Mouse (Mus musculus): Measurements from ENCODE around the gene Numb. TPM values are rescaled to one million over a fixed set of nuclear protein-coding genes. Genes with fewer than 3 reads are reported as not detected.

Numb gene
- polyA plus RNA-seq, 1 experiment from 2014 or later = 31.9 TPM

DNA sequence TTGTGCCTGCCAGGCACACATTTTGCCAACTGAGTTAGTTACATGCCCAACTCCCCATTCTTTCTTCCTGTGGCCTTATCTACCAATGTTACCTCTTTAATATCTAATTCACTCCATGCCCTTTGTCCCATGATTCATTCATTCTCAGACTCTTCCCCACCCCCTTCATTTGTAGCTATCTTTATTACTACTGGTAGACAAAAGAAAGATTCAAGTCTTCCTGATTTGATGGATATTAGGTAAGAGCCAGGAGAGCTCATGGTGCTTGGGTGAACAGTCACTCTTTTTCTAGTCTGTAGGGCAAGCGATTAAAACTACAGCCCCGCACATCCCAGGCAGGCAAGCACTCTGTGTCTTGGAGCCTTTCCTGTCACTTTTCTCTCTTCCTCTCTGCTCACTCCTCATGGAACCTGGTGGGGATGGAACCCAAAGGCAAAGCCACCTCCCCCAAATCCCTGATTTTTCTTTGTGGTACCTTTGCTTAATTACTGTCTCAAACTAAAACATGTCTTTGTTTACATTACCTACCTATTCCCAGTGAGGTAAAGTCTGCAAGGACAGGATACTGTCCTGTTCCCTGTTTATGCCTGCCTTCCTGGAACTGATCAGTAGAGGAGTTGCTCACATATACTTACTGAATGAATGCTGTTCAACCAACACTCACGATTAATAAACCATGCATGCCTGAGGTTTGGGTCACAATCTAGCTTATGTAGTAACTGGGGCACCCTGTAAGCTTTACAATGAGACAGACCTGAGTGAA lies 78.9 kb downstream of the Numb start:
- ATAC-seq (ENCODE audit: low FRiP score, low read depth) = no peak
- Histone ChIP-seq H3K4me2 (replicated peaks) (no peak overlapping the region), H3K27me3 (no peaks in the 10 kb centered on the region), H3K4me1 (no peaks in the 10 kb centered on the region), H3K4me3 (no peak overlapping the region), H3K9ac (replicated peaks) (no peak overlapping the region), H3K9me3 (no peaks in the 10 kb centered on the region), H3K36me3 (peaks cover 33% of the 10 kb centered on the region), H3K27ac (replicated peaks) (no peak overlapping the region)
- WGBS = 95% methylated on average over 3 of the region's 3 CpGs

DNA sequence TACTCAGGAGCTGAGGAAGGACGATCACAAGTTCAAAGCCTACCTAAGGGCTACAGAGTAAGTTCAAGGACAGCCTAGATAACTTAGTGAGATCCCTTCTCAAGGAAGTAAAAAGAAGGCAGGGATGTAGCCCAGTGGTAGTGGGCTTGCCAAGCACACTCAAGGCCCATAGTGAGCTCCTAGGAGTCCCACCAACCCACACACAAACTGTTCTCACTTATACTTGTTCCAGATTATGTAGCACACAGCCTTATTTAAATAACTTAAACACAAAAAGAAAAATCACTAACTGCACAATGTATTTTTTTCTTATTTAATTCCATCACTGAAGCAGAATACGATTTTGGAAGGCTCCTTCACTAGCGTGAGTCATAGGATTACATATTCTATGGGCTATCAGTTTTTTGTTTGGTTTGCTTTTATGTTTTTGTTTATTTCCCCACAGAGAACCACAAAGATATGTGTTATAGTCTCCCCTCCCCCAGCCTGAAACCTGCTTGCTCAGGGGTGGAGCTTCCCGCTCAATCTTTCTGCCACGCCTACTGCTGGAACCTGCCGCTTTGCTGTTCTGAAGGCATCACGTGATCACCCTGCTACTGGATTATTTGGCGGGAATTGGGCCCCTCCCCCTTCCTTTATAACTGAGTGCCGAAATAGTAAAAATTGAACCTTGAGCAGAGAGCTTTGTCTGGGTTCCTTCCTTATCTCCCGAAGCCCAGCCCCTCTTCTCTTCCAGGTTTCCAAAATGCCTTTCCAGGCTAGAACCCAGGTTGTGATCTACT lies 80.1 kb downstream of the Numb start:
- H3K27ac ChIP-seq (replicated peaks) = no peak overlapping the region
- no peak overlapping the region for H3K4me2 ChIP-seq (replicated peaks)
- H3K27me3 ChIP-seq = no peaks in the 10 kb centered on the region
- H3K4me3 ChIP-seq = no peak overlapping the region
- H3K4me1 ChIP-seq = no peaks in the 10 kb centered on the region
- peaks cover 40% of the 10 kb centered on the region for H3K36me3 ChIP-seq
- 92% methylated on average over 10 of the region's 10 CpGs for WGBS
- no peaks in the 10 kb centered on the region for H3K9me3 ChIP-seq
- H3K9ac ChIP-seq (replicated peaks) = no peak overlapping the region
- ATAC-seq (ENCODE audit: low FRiP score, low read depth) = no peak

DNA sequence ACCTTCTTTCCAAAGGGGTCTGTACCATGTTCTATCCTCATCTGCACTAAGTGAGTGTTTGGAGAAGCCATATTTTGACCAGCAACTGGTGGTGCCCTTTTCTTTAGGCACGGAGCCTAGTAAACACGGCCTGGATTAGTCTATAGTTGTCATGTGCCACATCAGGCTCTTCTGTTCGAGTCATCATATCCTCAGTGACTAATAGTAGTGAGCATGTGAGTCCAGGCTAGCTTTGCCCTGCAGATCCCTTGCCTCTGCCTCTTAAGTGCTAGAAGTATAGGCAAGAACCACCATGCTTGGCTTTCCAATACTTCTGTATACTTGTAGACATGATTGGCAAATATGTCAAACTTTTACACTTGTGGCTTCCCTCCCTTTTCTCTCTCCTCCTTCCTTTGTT lies 87.8 kb downstream of the Numb start:
- H3K36me3 ChIP-seq = peaks cover 40% of the 10 kb centered on the region

DNA sequence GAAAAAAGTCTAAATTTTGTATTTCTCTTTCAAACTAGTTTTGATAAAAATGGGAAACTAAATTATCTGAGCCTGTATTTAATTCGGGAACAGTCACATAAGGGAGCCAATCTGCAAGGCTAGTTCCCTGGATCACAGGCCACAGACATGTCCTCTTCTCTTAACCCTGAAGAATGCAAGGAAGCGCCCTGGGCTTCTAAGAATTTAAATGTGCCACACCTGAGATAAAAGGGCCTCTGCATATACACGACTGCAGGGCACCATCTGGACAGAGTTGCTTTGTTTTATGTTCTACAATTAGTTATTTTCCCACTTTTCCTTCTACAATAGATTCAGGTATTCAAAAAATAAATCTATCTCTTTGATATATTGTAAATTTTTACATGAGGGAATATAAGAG lies 91.3 kb downstream of the Numb start:
- no peaks in the 10 kb centered on the region for H3K4me1 ChIP-seq
- H3K4me2 ChIP-seq (replicated peaks) = no peak overlapping the region
- H3K27me3 ChIP-seq = no peaks in the 10 kb centered on the region
- peaks cover 24% of the 10 kb centered on the region; the same call in 1 of the 2 replicates for H3K36me3 ChIP-seq
- H3K9me3 ChIP-seq = no peaks in the 10 kb centered on the region
- no peak overlapping the region for H3K9ac ChIP-seq (replicated peaks)
- 80% methylated on average over 3 of the region's 3 CpGs for WGBS
- no peak overlapping the region for H3K4me3 ChIP-seq
- H3K27ac ChIP-seq (replicated peaks) = no peak overlapping the region
- no peak for ATAC-seq (ENCODE audit: low FRiP score, low read depth)

More for the DNA sequence above, 87.8 kb downstream of the Numb start:
- Histone ChIP-seq H3K4me1 (no peaks in the 10 kb centered on the region), H3K27me3 (no peaks in the 10 kb centered on the region), H3K4me2 (replicated peaks) (no peak overlapping the region), H3K27ac (replicated peaks) (no peak overlapping the region), H3K9me3 (no peaks in the 10 kb centered on the region), H3K9ac (replicated peaks) (no peak overlapping the region), H3K4me3 (no peak overlapping the region)
- WGBS = 99% methylated on average over 3 of the region's 3 CpGs
- no peak for ATAC-seq (ENCODE audit: low FRiP score, low read depth)

DNA sequence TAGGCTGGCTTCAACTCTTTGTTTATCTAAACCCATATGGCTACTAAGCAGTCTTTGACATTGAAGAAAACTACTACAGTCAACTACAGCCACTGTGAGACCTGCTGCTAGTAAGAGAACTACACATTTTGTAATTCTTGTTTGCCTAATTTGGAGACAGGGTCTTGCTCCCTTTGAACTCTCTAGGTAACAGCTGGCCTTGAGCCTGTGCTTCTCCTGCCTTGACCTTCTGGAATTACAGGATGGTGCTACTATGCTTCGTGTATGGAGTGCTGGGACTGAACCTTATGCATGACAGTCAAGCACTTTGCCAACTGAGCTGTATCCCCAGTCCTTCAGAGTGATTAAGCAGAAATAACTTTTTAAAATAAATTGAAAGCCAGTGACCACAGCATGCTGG lies 105.1 kb downstream of the Numb start:
- Histone ChIP-seq H3K27ac (replicated peaks) (no peak overlapping the region), H3K4me3 (no peak overlapping the region), H3K4me2 (replicated peaks) (no peak overlapping the region), H3K9ac (replicated peaks) (no peak overlapping the region), H3K9me3 (no peaks in the 10 kb centered on the region), H3K27me3 (no peaks in the 10 kb centered on the region), H3K36me3 (0 out of 2 replicates have a peak, but pooled peaks cover 5% of the 10 kb centered on the region), H3K4me1 (no peaks in the 10 kb centered on the region)
- 95% methylated on average over 1 of the region's 1 CpGs for WGBS
- no peak for ATAC-seq (ENCODE audit: low FRiP score, low read depth)

DNA sequence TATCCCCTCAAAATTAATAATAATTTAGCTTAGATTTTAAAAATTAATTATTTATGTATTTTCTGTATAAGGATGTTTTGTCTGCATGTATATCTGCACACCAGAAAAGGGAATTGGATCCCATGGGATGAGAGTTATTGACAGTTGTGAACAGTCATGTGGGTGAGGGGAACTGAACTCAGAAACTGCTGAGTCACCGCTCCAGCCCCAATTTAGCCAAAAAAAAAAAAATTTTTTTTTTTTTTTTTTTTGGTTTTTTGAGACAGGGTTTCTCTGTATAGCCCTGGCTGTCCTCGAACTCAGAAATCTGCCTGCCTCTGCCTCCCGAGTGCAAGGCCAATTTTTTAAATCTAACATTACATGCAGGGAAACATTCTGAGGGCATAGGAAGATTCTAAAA lies 109.8 kb downstream of the Numb start:
- Histone ChIP-seq H3K4me1 (no peaks in the 10 kb centered on the region), H3K9me3 (no peaks in the 10 kb centered on the region), H3K27me3 (no peaks in the 10 kb centered on the region), H3K4me2 (replicated peaks) (no peak overlapping the region), H3K27ac (replicated peaks) (no peak overlapping the region), H3K9ac (replicated peaks) (no peak overlapping the region), H3K4me3 (no peak overlapping the region), H3K36me3 (peaks cover 13% of the 10 kb centered on the region)
- 91% methylated on average over 3 of the region's 3 CpGs for WGBS
- no peak for ATAC-seq (ENCODE audit: low FRiP score, low read depth)

DNA sequence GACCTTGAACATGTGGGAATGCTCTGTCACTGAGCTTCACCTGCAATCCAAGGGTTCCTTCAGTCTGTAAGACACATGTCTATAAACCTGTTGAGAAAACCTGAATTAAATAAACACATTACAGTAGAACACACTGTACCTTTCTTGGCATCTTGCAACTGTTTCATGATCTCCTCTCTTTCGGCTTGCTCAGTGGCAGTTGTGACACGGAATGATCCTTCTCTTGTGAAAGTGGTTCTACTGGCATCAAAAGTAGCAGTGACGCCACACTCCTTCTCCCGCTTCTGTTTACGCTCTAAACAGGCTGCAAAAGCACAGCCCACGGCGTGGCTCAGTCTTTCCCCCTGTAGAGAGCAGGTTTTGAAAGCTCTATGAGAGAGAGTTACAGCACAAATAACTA lies 118.1 kb downstream of the Numb start:
- Histone ChIP-seq H3K36me3 (peaks cover 79% of the 10 kb centered on the region), H3K4me1 (no peaks in the 10 kb centered on the region), H3K27me3 (no peaks in the 10 kb centered on the region), H3K9me3 (0 out of 2 replicates have a peak, but pooled peaks cover 4% of the 10 kb centered on the region), H3K4me2 (replicated peaks) (no peak overlapping the region), H3K9ac (replicated peaks) (no peak overlapping the region), H3K27ac (replicated peaks) (no peak overlapping the region), H3K4me3 (no peak overlapping the region)
- WGBS = 93% methylated on average over 7 of the region's 7 CpGs
- ATAC-seq (ENCODE audit: low FRiP score, low read depth) = no peak

DNA sequence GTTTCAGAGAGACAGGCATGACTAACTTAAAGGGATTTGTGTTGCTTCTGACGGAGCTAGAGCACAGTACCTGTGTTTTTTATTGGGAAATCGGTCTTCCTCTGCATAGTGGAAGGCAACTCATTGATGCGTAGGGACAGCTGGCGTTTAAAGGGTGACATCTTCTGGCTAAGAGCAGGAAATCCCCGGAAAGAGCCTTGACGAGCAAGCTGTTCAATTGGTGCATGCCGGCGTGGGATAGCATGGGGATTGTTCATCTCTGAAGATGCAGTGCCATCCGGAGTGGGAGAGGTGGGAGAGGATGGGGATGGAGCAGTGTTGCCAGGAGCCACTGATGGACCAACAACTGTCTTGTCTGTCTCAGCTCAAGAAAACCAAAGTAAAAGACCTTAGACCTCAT lies 120.8 kb downstream of the Numb start:
- Histone ChIP-seq H3K4me2 (replicated peaks) (no peak overlapping the region), H3K4me3 (no peak overlapping the region), H3K4me1 (no peaks in the 10 kb centered on the region), H3K9ac (replicated peaks) (no peak overlapping the region), H3K27ac (replicated peaks) (no peak overlapping the region), H3K27me3 (no peaks in the 10 kb centered on the region), H3K9me3 (0 out of 2 replicates have a peak, but pooled peaks cover 4% of the 10 kb centered on the region), H3K36me3 (peaks cover 75% of the 10 kb centered on the region)
- WGBS = 53% methylated on average over 9 of the region's 9 CpGs
- no peak for ATAC-seq (ENCODE audit: low FRiP score, low read depth)

DNA sequence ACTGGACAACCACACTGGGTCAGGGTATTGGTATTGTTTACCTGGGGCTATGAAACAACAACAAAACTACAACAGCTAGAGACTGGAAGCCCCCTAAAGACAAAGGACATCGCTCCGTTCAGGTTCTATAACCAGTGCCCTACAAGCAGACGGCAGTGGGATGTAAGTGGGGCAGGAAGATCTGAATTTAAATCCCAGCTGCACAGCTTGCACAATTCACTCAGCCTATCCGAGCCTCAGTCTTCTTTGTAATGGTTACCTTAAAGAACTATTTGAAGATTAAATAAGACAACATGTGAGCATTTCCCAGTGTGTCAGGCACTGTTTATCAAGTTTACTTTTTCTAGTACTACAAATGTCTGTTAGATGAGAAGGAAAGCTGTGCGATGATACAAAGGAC lies 123.4 kb downstream of the Numb start:
- Histone ChIP-seq H3K4me2 (replicated peaks) (no peak overlapping the region), H3K9me3 (no peaks in the 10 kb centered on the region), H3K4me1 (no peaks in the 10 kb centered on the region), H3K27ac (replicated peaks) (no peak overlapping the region), H3K9ac (replicated peaks) (no peak overlapping the region), H3K4me3 (no peak overlapping the region), H3K36me3 (peaks cover 61% of the 10 kb centered on the region), H3K27me3 (no peaks in the 10 kb centered on the region)
- WGBS = 86% methylated on average over 5 of the region's 5 CpGs
- ATAC-seq (ENCODE audit: low FRiP score, low read depth) = no peak

DNA sequence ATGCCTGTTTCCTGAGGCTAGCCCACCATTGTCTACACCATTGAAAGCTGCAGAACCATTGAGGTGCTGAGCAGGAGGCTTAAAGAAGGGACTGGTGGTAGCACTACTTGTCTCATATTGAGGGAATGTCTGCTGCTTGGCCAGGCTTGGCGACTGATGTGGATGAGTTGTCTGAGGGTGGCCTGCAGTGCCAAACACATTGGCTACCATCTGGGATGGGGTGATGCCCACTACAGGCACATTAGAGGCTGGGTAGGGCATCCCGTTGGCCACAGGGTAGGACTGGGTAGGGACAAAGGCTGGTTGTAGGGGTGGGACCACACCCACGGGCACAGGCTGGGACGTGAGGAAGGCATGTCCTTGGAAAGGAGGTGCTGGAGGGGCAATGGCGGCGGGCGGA lies 126.1 kb downstream of the Numb start:
- H3K27ac ChIP-seq (replicated peaks) = no peak overlapping the region
- peaks cover 59% of the 10 kb centered on the region for H3K36me3 ChIP-seq
- no peak overlapping the region for H3K9ac ChIP-seq (replicated peaks)
- H3K9me3 ChIP-seq = no peaks in the 10 kb centered on the region
- 90% methylated on average over 6 of the region's 7 CpGs for WGBS
- H3K4me2 ChIP-seq (replicated peaks) = no peak overlapping the region
- H3K4me3 ChIP-seq = no peak overlapping the region
- no peaks in the 10 kb centered on the region for H3K27me3 ChIP-seq
- ATAC-seq (ENCODE audit: low FRiP score, low read depth) = no peak
- no peaks in the 10 kb centered on the region for H3K4me1 ChIP-seq

DNA sequence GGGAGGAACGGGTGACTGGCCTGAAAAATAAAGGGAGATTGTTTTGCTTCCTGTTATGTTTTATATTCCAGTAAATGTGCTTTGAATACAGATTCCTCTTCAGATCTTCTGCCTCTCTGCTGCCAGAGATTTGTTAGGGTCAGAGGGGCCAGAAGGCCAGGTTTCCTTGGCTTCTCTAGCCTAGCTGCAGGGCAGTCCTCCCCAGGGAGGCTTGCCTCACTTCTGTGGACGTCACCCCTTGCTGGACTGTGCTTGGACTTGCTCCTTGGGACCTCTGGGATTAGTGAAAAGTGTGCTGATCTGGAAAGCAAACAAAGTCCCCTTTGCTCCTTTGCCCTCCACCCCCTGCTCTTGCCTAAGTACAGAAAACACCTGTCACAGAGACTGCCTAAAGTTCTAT lies 126.7 kb downstream of the Numb start:
- H3K9me3 ChIP-seq = no peaks in the 10 kb centered on the region
- no peaks in the 10 kb centered on the region for H3K4me1 ChIP-seq
- H3K9ac ChIP-seq (replicated peaks) = no peak overlapping the region
- no peaks in the 10 kb centered on the region for H3K27me3 ChIP-seq
- no peak overlapping the region for H3K27ac ChIP-seq (replicated peaks)
- peaks cover 53% of the 10 kb centered on the region for H3K36me3 ChIP-seq
- no peak for ATAC-seq (ENCODE audit: low FRiP score, low read depth)
- no peak overlapping the region for H3K4me2 ChIP-seq (replicated peaks)
- WGBS = 52% methylated on average over 2 of the region's 2 CpGs
- no peak overlapping the region for H3K4me3 ChIP-seq

DNA sequence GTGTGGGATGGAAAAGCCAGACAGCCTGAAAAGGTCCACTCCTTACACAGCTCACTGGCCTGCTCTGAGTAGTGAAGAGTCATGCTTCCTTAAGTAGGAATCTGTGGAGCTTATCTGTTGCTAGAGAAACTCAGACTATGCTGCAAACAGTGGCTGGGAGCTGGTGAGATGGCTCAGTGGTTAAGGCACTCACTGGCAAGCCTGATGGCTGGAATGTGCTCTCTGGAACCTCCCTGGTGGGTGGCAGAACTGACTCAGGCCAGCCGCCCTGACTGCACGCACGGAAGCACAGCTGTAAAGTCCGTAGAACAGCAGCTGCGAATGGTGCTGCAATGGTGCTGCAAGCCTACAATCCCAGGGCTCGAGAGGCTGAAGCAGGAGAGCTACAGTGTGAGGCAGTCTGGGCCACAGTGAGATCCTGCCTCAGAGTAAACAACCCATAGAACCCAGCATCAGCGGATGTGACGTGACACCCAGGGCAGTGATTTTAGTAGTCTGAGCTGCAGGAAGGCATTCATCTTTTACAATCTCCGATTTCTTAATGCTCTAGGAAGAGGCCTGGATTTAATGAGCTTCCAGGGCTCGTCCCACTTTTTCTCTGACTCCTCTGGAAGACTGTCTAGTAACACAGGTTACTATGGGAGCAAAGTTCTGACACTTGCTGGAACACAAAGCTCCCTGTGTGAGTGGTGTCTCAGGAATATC lies 128.9 kb downstream of the Numb start:
- WGBS = 73% methylated on average over 10 of the region's 10 CpGs
- peaks cover 35% of the 10 kb centered on the region for H3K36me3 ChIP-seq
- no peak overlapping the region for H3K4me3 ChIP-seq
- no peaks in the 10 kb centered on the region for H3K4me1 ChIP-seq
- no peaks in the 10 kb centered on the region for H3K9me3 ChIP-seq
- no peak overlapping the region for H3K27ac ChIP-seq (replicated peaks)
- ATAC-seq (ENCODE audit: low FRiP score, low read depth) = no peak
- H3K27me3 ChIP-seq = no peaks in the 10 kb centered on the region
- no peak overlapping the region for H3K4me2 ChIP-seq (replicated peaks)
- no peak overlapping the region for H3K9ac ChIP-seq (replicated peaks)
